Mouse (Mus musculus) spleen, postnatal 4 days (tissue): Measurements from ENCODE around the gene Clip1.

Experiments
- DNase-seq, 2 experiments: peaks; one replicate each; pipeline ENCODE4 v3.0.0; 2022; ENCODE audit warnings: low spot score in 2 of 2

The Clip1 gene

DNA sequence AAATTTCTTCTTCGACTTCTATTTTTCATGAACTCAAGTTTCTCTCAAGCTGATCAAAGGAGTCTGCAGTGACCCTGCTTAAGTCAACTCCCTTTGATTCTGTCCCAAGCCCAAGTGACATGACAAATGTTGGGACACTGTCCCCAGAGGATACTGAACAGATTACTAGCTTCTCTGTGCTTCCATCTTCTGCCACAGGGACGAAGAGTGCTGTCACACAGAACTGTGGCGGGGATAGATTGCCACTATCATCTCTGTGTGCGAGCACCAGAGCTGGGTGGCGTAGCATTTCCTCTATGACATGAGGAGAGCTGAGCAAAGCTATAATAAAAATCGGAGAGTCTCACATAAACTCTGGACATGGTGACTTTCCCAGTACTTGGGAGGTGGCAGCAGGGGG is 82.2 kb downstream of the Clip1 start:
- no peak for DNase-seq

DNA sequence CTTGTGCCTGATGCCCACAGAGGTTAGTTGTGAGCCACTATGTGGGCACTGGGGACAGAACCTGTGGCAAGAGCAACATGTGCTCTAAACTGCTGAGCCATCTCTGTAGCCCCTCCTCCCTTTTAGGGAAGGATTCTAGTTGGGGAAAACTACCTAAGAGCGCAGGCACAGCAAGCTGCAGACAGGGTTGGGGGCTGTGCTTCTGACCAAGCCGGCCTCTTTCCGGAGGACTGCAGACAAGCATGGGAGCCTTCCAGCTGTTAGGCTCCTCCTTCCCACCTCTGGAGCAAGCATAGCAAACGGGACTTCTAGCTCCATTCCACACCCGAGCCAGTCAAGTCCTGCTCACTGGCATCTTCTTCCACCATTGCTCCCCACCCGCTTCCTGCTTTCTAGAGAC is 85.1 kb downstream of the Clip1 start:
- DNase-seq, result no peak

GRCm38 (mm10) chr5:123593622-123594280 is 90.7 kb downstream of the Clip1 start:
- no peak for DNase-seq

- DNase-seq, result no peak
Measured at GRCm38 (mm10) chr5:123580043-123580442, 104.4 kb downstream of the Clip1 start.

- no peak for DNase-seq
Measured at GRCm38 (mm10) chr5:123576696-123577095, 107.7 kb downstream of the Clip1 start.

GRCm38 (mm10) chr5:123573362-123573761 is 111.1 kb downstream of the Clip1 start:
- no peak for DNase-seq

- DNase-seq, result peak; percentile 97 to 99
Measured at GRCm38 (mm10) chr5:123572357-123573186, 111.8 kb downstream of the Clip1 start, which contains the start of gene Vps33a. Vps33a (minus strand) TSS chr5:123573038.

GRCm38 (mm10) chr5:123561128-123561527 is 123.3 kb downstream of the Clip1 start:
- peak; percentile 4 to 44 for DNase-seq

DNA sequence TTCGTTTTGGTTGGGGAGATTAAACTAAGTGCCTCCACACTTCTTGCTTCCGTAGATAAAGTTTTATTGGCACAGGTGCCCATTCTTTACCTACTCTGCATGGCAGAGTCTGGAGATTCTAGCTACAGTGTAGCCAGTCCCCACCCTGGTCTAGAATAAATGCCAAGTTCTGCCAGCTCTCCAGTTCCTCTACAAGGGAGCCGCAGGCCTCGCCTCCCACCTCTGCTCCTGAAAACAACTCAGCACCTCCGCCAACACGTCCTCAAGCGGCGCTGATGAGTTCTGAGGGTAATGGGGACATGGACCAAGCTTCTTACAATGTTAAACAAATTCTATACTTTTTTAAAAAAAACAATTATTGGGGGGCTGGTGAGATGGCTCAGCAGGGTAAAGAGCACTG is 124.8 kb downstream of the Clip1 start:
- peak; percentile 6 to 45 for DNase-seq

DNA sequence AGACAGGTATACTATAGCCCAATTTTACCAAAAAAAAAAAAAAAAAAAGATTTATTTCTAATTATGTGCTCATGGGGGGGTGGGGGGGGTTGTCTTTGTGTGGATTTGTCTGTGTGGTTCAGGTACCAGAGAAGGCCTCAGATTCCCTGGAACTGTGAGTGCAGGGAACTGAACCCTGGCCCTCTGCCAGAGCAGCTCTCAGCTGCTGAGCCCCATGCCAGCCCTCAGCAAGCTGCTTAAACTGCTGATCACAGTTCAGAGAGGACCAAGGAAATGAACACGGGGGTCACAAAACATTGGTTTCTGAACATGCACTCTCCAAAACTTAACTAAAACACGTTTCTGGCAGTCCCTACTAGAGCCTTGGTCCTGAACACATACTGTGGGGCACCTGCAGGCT is 128.0 kb downstream of the Clip1 start:
- peak; percentile 6 to 24 for DNase-seq

DNA sequence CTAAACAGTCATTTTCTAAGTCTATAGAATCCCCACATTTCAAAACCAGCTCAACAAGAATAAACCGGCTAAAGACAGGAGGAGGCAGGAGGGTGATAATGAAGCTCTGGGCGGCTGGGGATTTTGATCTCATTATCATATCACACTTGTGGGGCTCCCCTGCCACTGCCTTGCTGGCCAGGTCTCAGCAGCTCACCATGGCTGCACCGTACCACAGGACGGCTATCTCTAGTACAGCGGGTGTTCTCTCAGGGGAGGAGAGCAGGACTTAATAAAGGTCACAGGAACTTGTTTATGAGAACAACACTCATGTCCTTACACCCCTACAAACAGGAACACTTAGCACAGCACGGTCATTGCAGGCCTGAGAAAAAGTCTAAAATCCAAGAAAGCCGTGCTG is 128.7 kb downstream of the Clip1 start:
- DNase-seq, result peak; percentile 7 to 47

DNA sequence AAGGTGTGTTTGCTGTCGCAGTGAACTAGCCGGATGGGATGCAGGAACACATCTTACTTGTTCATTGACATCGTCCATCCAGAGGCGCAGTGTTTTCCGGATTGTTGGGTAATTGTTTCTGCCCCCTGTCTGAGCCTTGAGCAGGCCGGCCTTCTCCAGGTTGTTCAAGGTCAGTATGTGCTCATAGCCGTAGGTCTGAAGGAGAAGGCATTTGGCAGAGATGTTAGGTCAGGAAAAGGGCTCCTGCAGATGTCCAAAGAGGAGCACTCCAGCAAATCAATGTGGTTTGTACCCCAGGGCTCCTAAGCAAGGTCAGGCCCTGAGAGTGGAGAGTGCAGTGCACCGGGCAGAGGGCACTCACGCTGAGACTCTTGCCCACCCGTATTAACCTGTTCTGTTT is 150.6 kb downstream of the Clip1 start:
- peak in 1 of 2 experiments; percentile 6 for DNase-seq

DNA sequence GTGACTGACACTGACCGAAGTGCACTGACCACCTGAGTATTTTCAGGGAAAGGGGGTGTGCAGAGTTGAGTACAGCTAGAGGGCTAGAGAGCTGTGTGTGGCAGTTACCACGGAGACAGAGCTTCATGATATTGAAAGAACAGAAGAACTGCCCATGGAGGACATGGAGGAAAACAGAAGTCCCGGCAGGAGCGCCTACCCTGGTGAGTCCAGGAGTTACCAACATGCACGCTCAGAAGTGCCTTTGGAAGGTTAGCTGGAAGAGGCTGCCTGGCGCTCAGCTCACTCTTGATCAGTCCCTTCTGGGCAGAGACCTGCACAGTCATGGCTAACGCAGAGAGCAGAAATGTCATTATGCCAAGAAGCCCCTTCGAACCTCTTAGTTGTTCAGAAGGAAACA is 154.4 kb downstream of the Clip1 start:
- peak; percentile 7 to 54 for DNase-seq

DNA sequence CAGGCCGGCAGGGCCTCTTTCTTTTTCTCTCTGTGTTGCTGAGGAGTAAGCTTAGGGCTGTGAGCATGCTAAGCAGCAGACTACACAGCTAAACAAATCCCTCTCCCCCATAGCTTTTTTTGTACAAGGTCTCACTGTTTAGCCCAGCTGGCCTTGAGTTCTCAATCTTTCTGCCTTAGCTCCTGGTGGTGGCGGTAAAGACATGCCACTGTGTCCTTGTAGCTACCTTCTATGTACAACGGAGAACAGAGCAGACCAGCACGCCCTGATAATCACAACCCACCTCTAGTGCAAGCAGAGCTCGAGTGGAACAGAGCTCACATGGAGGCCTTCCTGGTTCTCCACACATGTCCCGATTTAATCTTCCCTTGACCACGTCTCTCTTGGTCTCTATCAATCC is 155.8 kb downstream of the Clip1 start:
- DNase-seq, result peak; percentile 6 to 38
